Mouse (Mus musculus) spleen, adult 18-20 months (tissue): ENCODE measurements around the gene Aire.

Experiments used
- DNase-seq, 2 experiments: peaks; one replicate each; pipeline ENCODE4 v3.0.0; 2022; ENCODE audit warnings: mixed read lengths in 2 of 2

Gene Aire

GRCm38 (mm10) chr10:78005791-78006438 lies 37.5 kb downstream of the Aire start:
- DNase-seq: no peak

- no peak for DNase-seq
Observed at GRCm38 (mm10) chr10:78004479-78005100, 38.8 kb downstream of the Aire start.

GRCm38 (mm10) chr10:78002316-78002715 lies 41.1 kb downstream of the Aire start:
- DNase-seq: no peak

- DNase-seq: no peak
Observed at GRCm38 (mm10) chr10:78001796-78002195, 41.6 kb downstream of the Aire start.

DNA sequence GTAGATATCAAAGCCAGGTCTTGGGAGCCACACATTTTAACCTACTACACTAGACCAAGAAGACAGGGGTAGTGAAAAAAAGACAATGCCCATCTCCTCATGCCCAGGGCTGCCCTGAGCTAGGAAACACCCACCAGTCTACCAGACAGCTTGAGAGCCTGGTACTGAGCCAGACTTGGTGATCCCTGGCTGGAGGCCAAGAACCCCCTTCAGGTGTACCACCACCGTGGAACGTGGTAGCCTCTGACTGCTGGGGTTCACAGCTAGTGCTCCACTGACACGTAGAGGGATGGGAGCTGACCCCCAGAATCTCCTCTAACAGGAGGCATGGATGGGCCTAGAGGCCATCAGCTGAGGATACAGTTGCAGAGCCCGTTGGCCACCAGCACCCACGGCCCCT lies 43.2 kb downstream of the Aire start:
- DNase-seq: no peak

DNA sequence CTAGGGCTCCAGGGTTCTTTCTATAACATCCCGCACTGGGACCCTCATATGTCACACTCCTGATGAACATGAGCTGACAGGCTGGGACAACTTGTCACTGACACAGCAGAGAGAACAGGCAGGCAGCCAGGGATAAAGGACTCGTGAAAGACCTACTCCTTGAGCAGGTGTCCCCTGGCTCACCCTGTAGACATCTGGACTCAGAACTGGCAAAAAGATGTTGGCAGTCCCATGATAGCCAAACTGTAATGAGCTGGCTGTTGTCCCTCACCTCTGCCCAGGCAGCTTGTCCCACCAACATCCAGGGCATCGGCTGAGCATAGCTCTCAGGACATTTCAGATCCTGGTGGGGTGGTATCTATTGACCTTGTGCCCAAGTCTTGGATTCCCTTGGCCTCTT lies 47.8 kb downstream of the Aire start:
- DNase-seq: no peak

DNA sequence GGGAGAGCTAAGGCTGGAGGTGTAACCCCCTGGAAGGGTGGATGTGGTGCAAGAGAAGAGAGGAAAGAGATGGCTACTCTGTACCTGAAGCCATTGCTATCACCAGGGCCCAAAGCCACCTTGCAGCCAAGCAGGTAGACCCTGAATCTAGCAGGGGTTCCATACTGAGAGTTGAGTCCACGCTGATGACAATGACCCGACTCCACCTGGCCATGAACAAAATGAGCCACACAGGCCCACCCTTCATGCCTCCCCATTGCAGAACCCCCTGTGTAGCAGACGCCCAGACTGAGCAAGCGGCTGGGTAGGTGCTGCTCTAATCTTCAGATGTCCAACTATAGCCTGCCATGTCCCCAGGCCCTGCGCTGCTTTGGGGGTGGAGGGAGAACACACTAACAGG lies 57.6 kb downstream of the Aire start:
- DNase-seq: no peak

DNA sequence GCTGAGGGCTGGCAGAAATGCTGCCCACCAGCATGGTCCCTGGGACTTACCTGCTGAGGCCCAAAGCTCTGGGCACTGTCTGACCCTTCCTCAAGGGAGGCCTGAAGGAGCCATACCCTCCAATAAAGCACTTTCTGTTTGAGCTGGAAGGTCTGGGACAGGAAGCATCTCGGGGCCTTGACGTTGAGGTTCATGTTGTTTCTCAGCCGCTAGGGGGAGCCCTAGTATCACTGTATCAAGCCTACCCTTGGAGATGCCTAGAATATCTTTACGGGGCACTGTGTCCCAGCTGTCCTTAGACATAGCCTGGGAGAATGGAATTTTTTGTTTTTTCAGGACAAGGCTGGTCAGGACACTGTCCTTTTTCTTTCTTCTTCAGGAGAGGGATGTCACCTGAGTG lies 58.8 kb downstream of the Aire start:
- DNase-seq: peak; percentile 27 to 73
